Mouse (Mus musculus): ENCODE data around the gene Ascc2. TPM values are rescaled to one million over a fixed set of nuclear protein-coding genes. Genes with fewer than 3 reads are reported as not detected.

Ascc2 gene
- 29.3 and 33.3 TPM in 2 replicates for polyA plus RNA-seq (2015; fragmentation: Nextera tagmentation; extraction: Ambion mirVana)

GRCm38 (mm10) chr11:4637534-4638234 is at the start of gene Ascc2:
Ascc2 (plus strand) TSS chr11:4637747.
- peak within 1 kb of the TSS; percentile 51 for H3K9ac ChIP-seq
- H3K27me3 ChIP-seq, result no peaks in the 10 kb centered on the region
- H3K9me3 ChIP-seq (replicated peaks), result no peaks in the 10 kb centered on the region
- peak within 1 kb of the TSS; percentile 87 for H3K4me3 ChIP-seq (replicated peaks)
- peak within 1 kb of the TSS; percentile 87 for H3K27ac ChIP-seq (replicated peaks)
- H3K4me1 ChIP-seq, result peaks cover 18% of the 10 kb centered on the region
- under 1% methylated on average over 35 of the region's 35 CpGs for WGBS
- peaks cover 15% of the 10 kb centered on the region; the same call in 1 of the 2 replicates for H3K36me3 ChIP-seq
- peak; percentile 89 for ATAC-seq (ENCODE audit: insufficient number of reproducible peaks, low FRiP score, low TSS enrichment, low read depth)
- H3K4me2 ChIP-seq (replicated peaks), result peak within 1 kb of the TSS; percentile 67

- H3K9ac ChIP-seq, result no peak overlapping the region
- no peak overlapping the region for H3K4me3 ChIP-seq (replicated peaks)
- no peak overlapping the region for H3K4me2 ChIP-seq (replicated peaks)
- H3K9me3 ChIP-seq (replicated peaks), result no peaks in the 10 kb centered on the region
- no peaks in the 10 kb centered on the region for H3K36me3 ChIP-seq
- peaks cover 8% of the 10 kb centered on the region for H3K4me1 ChIP-seq
- no peak for ATAC-seq (ENCODE audit: insufficient number of reproducible peaks, low FRiP score, low TSS enrichment, low read depth)
- WGBS, result 66% methylated on average over 4 of the region's 4 CpGs
- H3K27ac ChIP-seq (replicated peaks), result no peak overlapping the region; the same call in 1 of the 2 replicates
- no peaks in the 10 kb centered on the region for H3K27me3 ChIP-seq
Measured at GRCm38 (mm10) chr11:4591811-4592210, 45.7 kb upstream of the Ascc2 start.

GRCm38 (mm10) chr11:4593491-4593848 is 44.1 kb upstream of the Ascc2 start:
- WGBS, result 23% methylated on average over 5 of the region's 5 CpGs
- peaks cover 8% of the 10 kb centered on the region for H3K4me1 ChIP-seq
- no peaks in the 10 kb centered on the region for H3K36me3 ChIP-seq

GRCm38 (mm10) chr11:4593849-4594607 is 43.5 kb upstream of the Ascc2 start:
- Histone ChIP-seq H3K36me3 (no peaks in the 10 kb centered on the region), H3K4me3 (replicated peaks) (peak overlapping the region; percentile 94), H3K27me3 (no peaks in the 10 kb centered on the region), H3K9me3 (replicated peaks) (no peaks in the 10 kb centered on the region), H3K4me2 (replicated peaks) (peak overlapping the region; percentile 47), H3K9ac (peak overlapping the region; percentile 94), H3K4me1 (peaks cover 8% of the 10 kb centered on the region), H3K27ac (replicated peaks) (peak overlapping the region; percentile 97)
- ATAC-seq (ENCODE audit: insufficient number of reproducible peaks, low FRiP score, low TSS enrichment, low read depth), result peak; percentile 84
- under 1% methylated on average over 39 of the region's 45 CpGs for WGBS

More at GRCm38 (mm10) chr11:4593491-4593848, 44.1 kb upstream of the Ascc2 start:
- no peak for ATAC-seq (ENCODE audit: insufficient number of reproducible peaks, low FRiP score, low TSS enrichment, low read depth)
- 0 out of 2 replicates have a peak overlapping the region, but pooled peaks have one; percentile 11 for H3K27ac ChIP-seq (replicated peaks)
- H3K9ac ChIP-seq, result peak overlapping the region; percentile 28; the same call in 1 of the 2 replicates
- H3K9me3 ChIP-seq (replicated peaks), result no peaks in the 10 kb centered on the region
- H3K4me2 ChIP-seq (replicated peaks), result peak overlapping the region; percentile 47
- H3K4me3 ChIP-seq (replicated peaks), result peak overlapping the region; percentile 94
- no peaks in the 10 kb centered on the region for H3K27me3 ChIP-seq

- Histone ChIP-seq H3K9me3 (replicated peaks) (no peaks in the 10 kb centered on the region), H3K4me3 (replicated peaks) (peak within 1 kb of the TSS; percentile 94), H3K4me1 (peaks cover 8% of the 10 kb centered on the region), H3K9ac (peak within 1 kb of the TSS; percentile 94), H3K36me3 (no peaks in the 10 kb centered on the region), H3K4me2 (replicated peaks) (peak within 1 kb of the TSS; percentile 47), H3K27ac (replicated peaks) (peak within 1 kb of the TSS; percentile 97), H3K27me3 (no peaks in the 10 kb centered on the region)
- WGBS, result 3% methylated on average over 53 of the region's 53 CpGs
- ATAC-seq (ENCODE audit: insufficient number of reproducible peaks, low FRiP score, low TSS enrichment, low read depth), result peak; percentile 94
Measured at GRCm38 (mm10) chr11:4594608-4595500, 42.7 kb upstream of the Ascc2 start, which contains the start of gene Mtmr3. Mtmr3 (minus strand) TSS chr11:4594863.

- ATAC-seq (ENCODE audit: insufficient number of reproducible peaks, low FRiP score, low TSS enrichment, low read depth), result no peak
- Histone ChIP-seq H3K4me2 (replicated peaks) (no peak overlapping the region), H3K27ac (replicated peaks) (no peak overlapping the region), H3K4me3 (replicated peaks) (no peak overlapping the region), H3K27me3 (no peaks in the 10 kb centered on the region), H3K9me3 (replicated peaks) (no peaks in the 10 kb centered on the region), H3K9ac (no peak overlapping the region), H3K4me1 (peaks cover 10% of the 10 kb centered on the region), H3K36me3 (no peaks in the 10 kb centered on the region)
- WGBS, result 84% methylated on average over 2 of the region's 2 CpGs
Measured at GRCm38 (mm10) chr11:4598411-4598810, 39.1 kb upstream of the Ascc2 start.

- no peaks in the 10 kb centered on the region for H3K36me3 ChIP-seq
- no peak overlapping the region for H3K27ac ChIP-seq (replicated peaks)
- H3K9ac ChIP-seq, result no peak overlapping the region
- no peak overlapping the region for H3K4me2 ChIP-seq (replicated peaks)
- WGBS, result 82% methylated on average over 3 of the region's 3 CpGs
- no peaks in the 10 kb centered on the region for H3K9me3 ChIP-seq (replicated peaks)
- peaks cover 10% of the 10 kb centered on the region for H3K4me1 ChIP-seq
- no peaks in the 10 kb centered on the region for H3K27me3 ChIP-seq
- no peak for ATAC-seq (ENCODE audit: insufficient number of reproducible peaks, low FRiP score, low TSS enrichment, low read depth)
- H3K4me3 ChIP-seq (replicated peaks), result no peak overlapping the region
Measured at GRCm38 (mm10) chr11:4599916-4600315, 37.6 kb upstream of the Ascc2 start.

- H3K9ac ChIP-seq, result no peak overlapping the region
- no peak overlapping the region for H3K4me2 ChIP-seq (replicated peaks)
- no peaks in the 10 kb centered on the region for H3K27me3 ChIP-seq
- H3K36me3 ChIP-seq, result no peaks in the 10 kb centered on the region
- ATAC-seq (ENCODE audit: insufficient number of reproducible peaks, low FRiP score, low TSS enrichment, low read depth), result no peak
- 75% methylated on average over 5 of the region's 5 CpGs for WGBS
- no peaks in the 10 kb centered on the region for H3K9me3 ChIP-seq (replicated peaks)
- H3K27ac ChIP-seq (replicated peaks), result no peak overlapping the region
- peaks cover 10% of the 10 kb centered on the region for H3K4me1 ChIP-seq
- no peak overlapping the region for H3K4me3 ChIP-seq (replicated peaks)
Measured at GRCm38 (mm10) chr11:4601890-4602289, 35.7 kb upstream of the Ascc2 start.

GRCm38 (mm10) chr11:4602691-4603441 is 34.7 kb upstream of the Ascc2 start:
- no peaks in the 10 kb centered on the region for H3K9me3 ChIP-seq (replicated peaks)
- H3K27me3 ChIP-seq, result no peaks in the 10 kb centered on the region
- peaks cover 10% of the 10 kb centered on the region for H3K4me1 ChIP-seq
- H3K27ac ChIP-seq (replicated peaks), result no peak overlapping the region
- H3K4me2 ChIP-seq (replicated peaks), result no peak overlapping the region
- no peak overlapping the region for H3K4me3 ChIP-seq (replicated peaks)
- H3K9ac ChIP-seq, result no peak overlapping the region
- ATAC-seq (ENCODE audit: insufficient number of reproducible peaks, low FRiP score, low TSS enrichment, low read depth), result no peak
- H3K36me3 ChIP-seq, result no peaks in the 10 kb centered on the region
- WGBS, result 37% methylated on average over 12 of the region's 12 CpGs

- no peaks in the 10 kb centered on the region for H3K27me3 ChIP-seq
- WGBS, result 56% methylated on average over 6 of the region's 6 CpGs
- H3K36me3 ChIP-seq, result no peaks in the 10 kb centered on the region
- no peak overlapping the region for H3K4me2 ChIP-seq (replicated peaks)
- peaks cover 10% of the 10 kb centered on the region for H3K4me1 ChIP-seq
- H3K9me3 ChIP-seq (replicated peaks), result no peaks in the 10 kb centered on the region
- no peak overlapping the region for H3K4me3 ChIP-seq (replicated peaks)
- ATAC-seq (ENCODE audit: insufficient number of reproducible peaks, low FRiP score, low TSS enrichment, low read depth), result no peak
- H3K9ac ChIP-seq, result no peak overlapping the region
- H3K27ac ChIP-seq (replicated peaks), result no peak overlapping the region
Measured at GRCm38 (mm10) chr11:4604441-4604840, 33.1 kb upstream of the Ascc2 start.

Measured in embryonic facial prominence, embryonic 15.5 days (tissue).